Mouse (Mus musculus) spleen, postnatal 10 days (tissue): ENCODE measurements around the gene Th.

Experiments used
- DNase-seq, 2 experiments: peaks; one replicate each; pipeline ENCODE4 v3.0.0; 2021 to 2022; ENCODE audit warnings: low spot score in 2 of 2

The Th gene

DNA sequence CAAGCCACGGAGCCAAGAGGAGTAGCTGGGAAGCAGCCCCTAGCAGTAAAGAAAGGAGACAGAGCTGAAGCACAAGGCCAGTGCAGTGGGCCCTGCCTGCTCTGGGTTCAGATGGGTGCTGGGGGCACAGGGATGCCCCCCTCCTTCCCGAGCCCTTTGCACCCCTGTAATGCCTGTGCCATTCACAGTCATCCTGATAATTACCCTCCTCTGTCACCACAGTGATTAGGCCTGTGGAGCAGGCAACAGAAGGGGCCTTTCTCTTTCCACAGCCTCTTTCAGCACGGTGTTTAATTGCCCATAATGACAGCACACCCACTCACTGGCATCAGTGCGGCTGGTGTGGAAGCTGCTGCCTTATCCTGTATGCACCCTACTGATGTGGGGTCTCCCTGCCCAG lies 28.0 kb downstream of the Th start:
- no peak for DNase-seq

DNA sequence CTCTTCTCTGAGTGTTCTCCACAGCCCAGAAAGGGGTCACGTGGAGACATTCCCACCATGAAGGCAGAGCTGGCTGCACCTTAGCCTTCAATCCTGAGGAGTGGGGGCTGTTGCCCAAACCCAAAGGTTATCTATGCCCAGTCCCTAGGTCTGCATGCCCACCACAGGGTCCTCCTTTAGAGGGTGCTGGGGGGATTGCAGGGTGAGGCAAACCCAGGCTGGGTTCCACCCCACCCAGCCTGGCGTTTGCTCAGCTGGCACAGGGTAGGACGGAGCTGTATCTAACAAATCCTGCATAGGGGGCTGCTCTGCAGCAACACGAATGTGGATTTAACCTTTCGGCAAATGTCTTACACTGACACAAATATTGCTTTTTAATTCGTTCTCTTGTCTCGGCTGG lies 29.2 kb downstream of the Th start:
- no peak for DNase-seq

DNA sequence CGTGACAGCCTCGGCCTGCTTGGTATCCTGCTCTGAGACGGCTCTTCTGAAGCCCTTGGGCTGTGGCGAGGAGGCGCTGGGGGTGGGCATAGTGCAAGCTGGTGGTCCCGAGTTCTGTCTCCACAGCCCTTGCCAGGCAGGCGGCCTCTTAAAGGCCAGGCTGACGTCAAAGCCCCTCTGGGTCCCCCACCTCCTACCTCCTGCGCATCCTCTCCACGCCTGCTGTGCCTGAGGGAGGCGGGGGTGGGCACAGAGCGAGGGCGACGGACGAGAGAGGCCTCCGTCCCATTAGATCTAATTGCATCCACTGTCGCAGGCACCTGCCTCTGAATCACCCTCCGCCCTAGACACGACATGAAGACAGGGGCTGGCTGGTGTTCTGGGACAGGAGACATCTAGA lies 31.1 kb downstream of the Th start:
- no peak for DNase-seq

DNA sequence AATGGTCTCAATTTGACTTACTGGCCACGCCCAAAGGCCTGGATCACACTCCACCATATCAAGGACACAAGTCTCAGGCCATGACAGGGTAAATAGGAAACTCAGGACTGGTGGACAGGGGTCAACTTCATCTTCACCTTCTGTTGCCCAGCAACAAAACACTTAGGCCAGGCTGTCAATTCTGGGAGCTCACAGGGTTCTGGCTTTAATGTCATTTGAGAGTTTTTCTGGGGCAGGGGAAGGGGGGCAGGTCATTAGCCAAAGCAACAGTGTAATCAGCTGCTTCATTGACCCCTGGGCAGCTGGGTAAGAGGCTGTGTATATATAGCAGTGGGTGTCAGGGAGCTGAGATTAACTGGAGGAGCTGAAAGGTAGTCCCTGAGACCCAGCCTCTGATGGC lies 33.5 kb downstream of the Th start:
- no peak for DNase-seq

DNA sequence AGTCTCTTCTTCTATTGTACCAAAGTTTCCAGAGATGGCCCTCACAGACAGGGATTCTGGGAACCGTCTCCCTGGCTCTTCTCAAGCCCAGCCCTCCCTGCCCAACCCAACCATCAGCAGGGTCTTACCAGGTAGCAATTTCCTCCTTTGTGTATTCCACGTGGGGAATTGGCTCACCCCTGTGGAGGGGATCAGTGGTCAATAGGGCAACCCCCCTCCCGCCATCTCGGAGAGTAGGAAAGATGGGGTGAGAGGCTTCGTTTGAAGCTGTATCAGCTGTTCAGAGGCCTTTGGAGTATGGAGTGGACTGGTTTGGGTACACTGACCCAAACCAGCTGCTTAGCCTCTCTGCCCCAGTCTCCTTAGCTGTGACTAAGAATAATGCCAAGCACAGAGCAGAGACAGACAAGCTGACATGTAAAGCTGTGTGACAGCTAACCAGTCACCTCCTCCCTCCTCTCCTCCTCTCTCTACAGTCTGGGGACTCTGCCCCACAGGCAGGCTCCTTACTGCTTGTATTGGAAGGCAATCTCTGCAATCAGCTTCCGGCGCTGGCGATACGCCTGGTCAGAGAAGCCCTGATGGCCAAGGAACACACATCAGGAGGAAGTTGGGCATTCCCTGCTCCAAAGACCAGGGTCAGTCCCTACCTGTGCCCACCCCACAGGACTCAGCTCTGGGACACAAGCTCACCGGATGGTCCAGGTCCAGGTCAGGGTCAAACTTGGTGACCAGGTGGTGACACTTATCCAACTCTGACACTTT lies 34.8 kb downstream of the Th start:
- DNase-seq: no peak

DNA sequence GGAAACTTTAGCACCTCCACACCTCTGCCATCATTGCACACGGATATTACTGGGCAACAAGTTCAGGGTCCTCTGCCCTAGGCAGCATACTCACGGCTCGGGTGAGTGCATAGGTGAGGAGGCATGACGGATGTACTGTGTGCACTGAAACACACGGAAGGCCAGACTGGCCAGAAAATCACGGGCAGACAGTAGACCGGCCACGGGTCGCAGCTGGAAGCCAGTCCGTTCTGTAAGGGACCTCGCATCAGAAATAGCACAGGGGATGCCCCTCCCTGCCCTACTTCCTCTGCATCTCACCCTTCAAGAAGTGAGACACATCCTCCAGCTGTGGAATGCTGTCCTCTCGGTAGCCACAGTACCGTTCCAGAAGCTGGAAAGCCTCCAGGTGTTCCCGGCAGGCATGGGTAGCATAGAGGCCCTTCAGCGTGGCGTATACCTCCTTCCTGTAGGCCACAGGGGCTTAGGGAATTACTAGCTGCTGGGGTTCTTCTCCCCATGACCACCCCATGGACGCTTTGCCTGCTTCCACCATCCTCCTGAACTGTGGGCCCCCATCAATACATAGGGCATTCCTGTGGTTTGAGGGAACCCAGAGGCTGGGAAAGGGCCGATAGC lies 35.6 kb downstream of the Th start:
- DNase-seq: no peak

DNA sequence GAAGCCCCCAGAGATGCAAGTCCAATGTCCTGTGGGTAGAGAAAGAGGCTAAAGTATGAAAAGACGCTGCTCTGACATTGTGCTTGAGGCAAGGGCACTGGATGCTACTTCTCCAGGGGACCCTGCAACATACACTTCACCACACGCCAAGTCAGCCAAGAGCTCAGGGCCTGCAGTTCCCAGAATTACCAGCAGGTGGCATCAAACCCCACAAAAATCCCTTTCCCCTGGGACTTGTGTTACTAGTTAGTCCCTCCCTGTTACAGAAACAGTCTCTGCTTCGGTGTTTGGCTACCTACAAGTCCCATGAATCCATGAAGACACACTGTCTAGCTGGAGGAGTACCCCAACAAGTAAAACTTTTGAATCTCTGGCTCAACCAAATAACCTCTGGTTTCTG lies 36.3 kb downstream of the Th start:
- peak; percentile 68 to 81 for DNase-seq

DNA sequence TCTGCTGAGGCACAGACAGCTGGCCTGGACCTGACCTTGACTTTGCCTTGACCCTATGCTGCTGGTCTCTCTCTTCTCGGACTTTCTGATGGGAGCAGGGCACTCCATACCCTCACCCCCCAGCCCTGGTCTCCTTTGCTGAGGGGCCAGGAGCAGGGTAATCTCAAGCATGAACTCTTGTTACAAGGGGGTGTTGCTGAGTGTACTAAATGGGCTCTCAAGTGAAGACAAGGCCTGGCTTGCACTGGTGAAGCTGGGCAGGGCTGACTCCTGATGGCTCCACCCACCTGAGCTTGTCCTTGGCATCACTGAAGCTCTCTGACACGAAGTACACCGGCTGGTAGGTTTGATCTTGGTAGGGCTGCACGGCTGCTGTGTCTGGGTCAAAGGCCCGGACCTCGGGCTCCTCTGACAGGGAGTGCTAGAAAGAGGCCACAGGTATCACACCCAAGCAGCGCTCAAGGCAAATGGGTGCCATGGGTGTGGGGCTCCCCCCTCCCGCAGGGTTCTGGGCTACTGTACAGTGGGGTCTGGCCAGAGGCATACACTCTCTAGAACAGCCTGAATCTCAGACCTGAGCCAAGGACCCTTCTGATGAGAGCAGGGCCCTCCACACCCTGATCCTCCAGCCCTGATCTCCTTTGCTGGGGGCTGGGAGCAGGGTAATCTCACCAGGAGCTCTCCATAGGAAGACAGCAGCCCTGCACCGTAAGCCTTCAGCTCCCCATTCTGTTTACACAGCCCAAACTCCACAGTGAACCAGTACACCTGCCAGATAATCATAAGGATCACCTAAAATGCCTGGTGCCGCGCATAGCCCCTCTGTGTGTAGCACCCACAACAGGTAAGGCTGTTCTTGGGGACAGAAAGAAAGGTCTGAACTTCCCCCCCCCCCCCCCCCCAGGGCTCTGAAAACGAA lies 36.9 kb downstream of the Th start:
- no peak for DNase-seq

DNA sequence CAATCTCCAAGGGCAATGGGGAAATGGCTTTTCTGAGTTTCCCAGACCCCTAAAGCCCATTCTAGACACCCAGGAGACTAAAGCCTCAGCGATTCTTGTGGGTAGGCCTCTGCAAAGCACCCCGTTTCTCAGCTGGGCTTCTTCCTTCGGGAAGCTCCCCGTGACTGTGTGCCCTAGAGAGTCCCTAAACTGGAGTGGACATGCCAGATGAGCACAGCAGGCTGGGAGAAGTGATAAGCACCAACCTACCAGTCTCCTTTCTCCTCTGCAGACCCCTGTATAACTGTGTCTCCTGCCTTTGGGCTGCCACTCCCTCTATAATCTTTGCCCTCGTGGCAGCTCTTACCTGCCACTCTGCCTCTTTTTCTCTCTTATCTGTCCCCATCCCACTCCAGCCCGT lies 37.6 kb downstream of the Th start:
- peak in 1 of 2 experiments; percentile 2 for DNase-seq

DNA sequence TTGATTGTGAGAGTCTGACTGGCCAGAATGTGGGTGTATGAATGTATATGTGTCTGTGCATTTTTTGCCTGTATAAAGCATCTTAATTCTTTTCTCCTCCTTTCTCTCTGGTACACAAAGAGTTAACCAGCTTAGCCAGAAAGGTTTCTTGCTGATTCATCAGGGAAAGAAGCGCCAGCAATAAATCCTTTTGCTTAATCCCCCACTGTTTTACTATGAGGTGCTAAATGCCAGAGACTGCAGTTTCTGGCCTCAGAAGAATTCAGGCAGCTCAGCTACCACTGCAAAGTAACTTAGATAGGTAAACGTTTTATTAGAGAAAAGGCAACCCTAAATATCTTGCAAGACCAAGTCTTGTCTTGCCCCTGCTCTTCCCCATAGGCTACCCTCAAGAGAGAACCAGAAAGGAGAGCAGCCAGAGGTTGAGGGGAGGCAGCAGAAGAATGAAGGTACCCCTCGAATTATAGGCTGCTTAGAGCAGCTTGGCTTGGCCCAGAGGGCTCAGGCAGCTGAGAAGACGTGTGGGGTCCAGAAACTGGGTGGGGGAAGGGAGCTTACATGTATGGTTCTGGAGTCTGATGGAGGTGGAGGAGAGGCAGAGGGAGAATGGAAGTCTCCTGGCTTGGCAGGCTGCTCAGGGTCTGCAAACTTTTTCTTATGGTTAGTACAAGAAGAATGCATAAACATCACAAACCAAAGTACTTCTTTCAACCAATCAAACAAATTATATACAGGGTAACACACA lies 61.3 kb downstream of the Th start:
- DNase-seq: no peak

DNA sequence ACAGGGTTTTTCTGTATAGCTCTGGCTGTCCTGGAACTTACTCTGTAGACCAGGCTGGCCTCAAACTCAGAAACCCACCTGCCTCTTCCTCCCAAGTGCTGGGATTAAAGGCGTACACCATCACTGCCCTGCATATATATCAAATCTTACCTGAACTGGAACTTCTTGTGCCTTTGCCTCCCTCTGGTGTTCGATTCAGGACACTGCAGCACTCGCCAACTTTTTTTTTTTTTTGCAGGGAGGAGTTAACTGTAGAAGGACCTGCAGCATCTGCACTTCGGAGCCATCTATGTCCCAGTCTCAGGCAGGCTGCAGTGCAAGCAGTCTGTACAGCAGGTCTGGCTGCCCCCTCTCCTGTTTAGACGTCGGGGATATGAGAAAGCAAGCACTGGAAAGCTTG lies 80.2 kb downstream of the Th start:
- DNase-seq: peak in 1 of 2 experiments; percentile 16
